Mouse (Mus musculus): ENCODE measurements around the gene Cebpe.

Gene Cebpe

GRCm38 (mm10) chr14:54712074-54712473 is at the start of gene Cebpe:
TSS of gene Cebpe (minus strand) at chr14:54712174.
- no peak for DNase-seq (ENCODE audit: low read depth in 2 of 2, low spot score in 2 of 2)

- no peak for DNase-seq (ENCODE audit: low read depth in 2 of 2, low spot score in 2 of 2)
Observed at GRCm38 (mm10) chr14:54756382-54756781, 44.4 kb upstream of the Cebpe start.

GRCm38 (mm10) chr14:54754602-54755018 is 42.6 kb upstream of the Cebpe start:
- no peak for DNase-seq (ENCODE audit: low read depth in 2 of 2, low spot score in 2 of 2)

GRCm38 (mm10) chr14:54753986-54754601 is 42.1 kb upstream of the Cebpe start:
- DNase-seq (ENCODE audit: low read depth in 2 of 2, low spot score in 2 of 2): no peak

GRCm38 (mm10) chr14:54752938-54753337 is 41.0 kb upstream of the Cebpe start:
- DNase-seq (ENCODE audit: low read depth in 2 of 2, low spot score in 2 of 2): no peak

GRCm38 (mm10) chr14:54751768-54752167 is 39.8 kb upstream of the Cebpe start:
- DNase-seq (ENCODE audit: low read depth in 2 of 2, low spot score in 2 of 2): no peak

GRCm38 (mm10) chr14:54749238-54749637 is 37.3 kb upstream of the Cebpe start:
- no peak for DNase-seq (ENCODE audit: low read depth in 2 of 2, low spot score in 2 of 2)

- DNase-seq (ENCODE audit: low read depth in 2 of 2, low spot score in 2 of 2): no peak
Observed at GRCm38 (mm10) chr14:54747942-54748917, 36.3 kb upstream of the Cebpe start.

GRCm38 (mm10) chr14:54746038-54746437 is 34.1 kb upstream of the Cebpe start:
- DNase-seq (ENCODE audit: low read depth in 2 of 2, low spot score in 2 of 2): no peak

GRCm38 (mm10) chr14:54744473-54744872 is 32.5 kb upstream of the Cebpe start:
- DNase-seq (ENCODE audit: low read depth in 2 of 2, low spot score in 2 of 2): no peak

GRCm38 (mm10) chr14:54742375-54742774 is 30.4 kb upstream of the Cebpe start:
- DNase-seq (ENCODE audit: low read depth in 2 of 2, low spot score in 2 of 2): no peak

GRCm38 (mm10) chr14:54741721-54742120 is 29.7 kb upstream of the Cebpe start:
- DNase-seq (ENCODE audit: low read depth in 2 of 2, low spot score in 2 of 2): no peak

- no peak for DNase-seq (ENCODE audit: low read depth in 2 of 2, low spot score in 2 of 2)
Observed at GRCm38 (mm10) chr14:54737634-54738033, 25.7 kb upstream of the Cebpe start.

- no peak for DNase-seq (ENCODE audit: low read depth in 2 of 2, low spot score in 2 of 2)
Observed at GRCm38 (mm10) chr14:54736555-54737552, 24.9 kb upstream of the Cebpe start.

- DNase-seq (ENCODE audit: low read depth in 2 of 2, low spot score in 2 of 2): no peak
Observed at GRCm38 (mm10) chr14:54735221-54735620, 23.2 kb upstream of the Cebpe start.

GRCm38 (mm10) chr14:54734004-54734403 is 22.0 kb upstream of the Cebpe start:
- DNase-seq (ENCODE audit: low read depth in 2 of 2, low spot score in 2 of 2): no peak

GRCm38 (mm10) chr14:54732206-54732605 is 20.2 kb upstream of the Cebpe start:
- DNase-seq (ENCODE audit: low read depth in 2 of 2, low spot score in 2 of 2): no peak

- no peak for DNase-seq (ENCODE audit: low read depth in 2 of 2, low spot score in 2 of 2)
Observed at GRCm38 (mm10) chr14:54730305-54730704, 18.3 kb upstream of the Cebpe start.

- DNase-seq (ENCODE audit: low read depth in 2 of 2, low spot score in 2 of 2): no peak
Observed at GRCm38 (mm10) chr14:54728823-54729653, 17.1 kb upstream of the Cebpe start.

- DNase-seq (ENCODE audit: low read depth in 2 of 2, low spot score in 2 of 2): no peak
Observed at GRCm38 (mm10) chr14:54727565-54727964, 15.6 kb upstream of the Cebpe start.

Data from CD8-positive naive resting alpha-beta T cell, adult 2 months (primary cell).